Mouse (Mus musculus): ENCODE data around the gene Ascc2.
"Not testable (repeated sequence)": the region's sequence is repeated elsewhere in the genome, so short reads cannot be mapped to it uniquely, and the experiment has no call there.

The Ascc2 gene

GRCm38 (mm10) chr11:4684186-4684585, 46.6 kb downstream of the Ascc2 start:
- in situ Hi-C loops (cut with MboI) = no loop called here

GRCm38 (mm10) chr11:4685071-4685470, 47.5 kb downstream of the Ascc2 start:
- in situ Hi-C loops (cut with MboI) = no loop called here

- in situ Hi-C loops (cut with MboI) = no loop called here
Observed at GRCm38 (mm10) chr11:4685510-4685909, 48.0 kb downstream of the Ascc2 start.

- in situ Hi-C loops (cut with MboI) = no loop called here
Observed at GRCm38 (mm10) chr11:4687027-4687426, 49.5 kb downstream of the Ascc2 start.

GRCm38 (mm10) chr11:4687874-4688273, 50.3 kb downstream of the Ascc2 start:
- in situ Hi-C loops (cut with MboI) = no loop called here

- in situ Hi-C loops (cut with MboI) = no loop called here
Observed at GRCm38 (mm10) chr11:4688632-4689380, 51.3 kb downstream of the Ascc2 start.

GRCm38 (mm10) chr11:4690353-4690752, 52.8 kb downstream of the Ascc2 start:
- in situ Hi-C loops (cut with MboI) = no loop called here

- in situ Hi-C loops (cut with MboI) = no loop called here
Observed at GRCm38 (mm10) chr11:4691213-4691612, 53.7 kb downstream of the Ascc2 start.

GRCm38 (mm10) chr11:4692162-4692561, 54.6 kb downstream of the Ascc2 start:
- in situ Hi-C loops (cut with MboI) = no loop called here

GRCm38 (mm10) chr11:4697043-4697983, 59.8 kb downstream of the Ascc2 start:
- in situ Hi-C loops (cut with MboI) = no loop called here

- in situ Hi-C loops (cut with MboI) = no loop called here
Observed at GRCm38 (mm10) chr11:4700726-4701125, 63.2 kb downstream of the Ascc2 start.

- in situ Hi-C loops (cut with MboI) = no loop called here
Observed at GRCm38 (mm10) chr11:4703688-4704071, 66.1 kb downstream of the Ascc2 start.

GRCm38 (mm10) chr11:4704072-4704964, 66.8 kb downstream of the Ascc2 start, which contains the start of the genes Uqcr10 and Zmat5:
Gene Uqcr10 (minus strand): TSS chr11:4704342.
Gene Zmat5 (plus strand): TSS chr11:4704678.
- in situ Hi-C loops (cut with MboI) = no loop called here

GRCm38 (mm10) chr11:4705178-4705577, 67.6 kb downstream of the Ascc2 start:
- in situ Hi-C loops (cut with MboI) = no loop called here

- in situ Hi-C loops (cut with MboI) = not testable (repeated sequence)
Observed at GRCm38 (mm10) chr11:4710188-4710587, 72.6 kb downstream of the Ascc2 start.

- in situ Hi-C loops (cut with MboI) = no loop called here
Observed at GRCm38 (mm10) chr11:4712822-4713221, 75.3 kb downstream of the Ascc2 start.

GRCm38 (mm10) chr11:4714727-4715126, 77.2 kb downstream of the Ascc2 start:
- in situ Hi-C loops (cut with MboI) = no loop called here

- in situ Hi-C loops (cut with MboI) = no loop called here
Observed at GRCm38 (mm10) chr11:4715596-4715995, 78.0 kb downstream of the Ascc2 start.

GRCm38 (mm10) chr11:4716530-4717236, 79.1 kb downstream of the Ascc2 start:
- in situ Hi-C loops (cut with MboI) = no loop called here

GRCm38 (mm10) chr11:4718548-4718947, 81.0 kb downstream of the Ascc2 start:
- in situ Hi-C loops (cut with MboI) = no loop called here

GRCm38 (mm10) chr11:4719961-4720360, 82.4 kb downstream of the Ascc2 start:
- in situ Hi-C loops (cut with MboI) = no loop called here

All from mature B cell (primary cell).